Mouse (Mus musculus) hindbrain, embryonic 11.5 days (tissue): ENCODE measurements around the gene 4930455H04Rik. TPM values are rescaled to one million over a fixed set of nuclear protein-coding genes. Genes with fewer than 3 reads are reported as not detected.

Experiments used
- ATAC-seq: fragments of 200-750 bp; cut with Nextera tagmentation; 2 replicates; pipeline ENCODE4 v1.8.0; 2017; ENCODE audit warnings: mild to moderate bottlenecking, moderate TSS enrichment, moderate library complexity; ENCODE audit not compliant: low FRiP score
- DNase-seq: peaks from one replicate; pipeline ENCODE4 v3.0.0-alpha.2; 2015; ENCODE audit warnings: low spot score
- H3K27ac ChIP-seq: fragments of 300-500 bp; sonication (generic); 2 replicates; pipeline ENCODE4 v1.5.1; 2014; ENCODE audit warnings: mild to moderate bottlenecking, low read depth, low read length
- H3K27me3 ChIP-seq: fragments of 300-500 bp; sonication (generic); 2 replicates; pipeline ENCODE4 v1.6.1; 2014; ENCODE audit warnings: mild to moderate bottlenecking, low read length, moderate library complexity, mixed read lengths; ENCODE audit not compliant: control insufficient read depth, insufficient read depth
- H3K36me3 ChIP-seq: fragments of 300-500 bp; sonication (generic); 2 replicates; pipeline ENCODE4 v1.6.1; 2014; ENCODE audit warnings: mild to moderate bottlenecking, low read length, moderate library complexity, mixed read lengths; ENCODE audit not compliant: control insufficient read depth, insufficient read depth
- H3K4me1 ChIP-seq: fragments of 300-500 bp; sonication (generic); replicated peaks from 2 replicates; pipeline ENCODE4 v1.6.1; 2014; ENCODE audit warnings: low read length, mixed read lengths; ENCODE audit not compliant: control insufficient read depth, insufficient read depth
- H3K4me2 ChIP-seq: fragments of 300-500 bp; sonication (generic); replicated peaks from 2 replicates; pipeline ENCODE4 v1.6.1; 2014; ENCODE audit warnings: mild to moderate bottlenecking, low read depth, low read length
- H3K4me3 ChIP-seq: fragments of 300-500 bp; sonication (generic); 2 replicates; pipeline ENCODE4 v1.5.1; 2014; ENCODE audit warnings: low read depth, low read length
- H3K9ac ChIP-seq: fragments of 300-500 bp; sonication (generic); 2 replicates; pipeline ENCODE4 v1.6.1; 2014; ENCODE audit warnings: low read depth, low read length
- H3K9me3 ChIP-seq: fragments of 300-500 bp; sonication (generic); 2 replicates; pipeline ENCODE4 v1.6.1; 2016; ENCODE audit warnings: low read length; ENCODE audit not compliant: control insufficient read depth
- WGBS: fragments of 180-500 bp; shearing (Covaris S2); extraction: QIAGEN DNeasy Blood & Tissue Kit; methylation state at CpG from one replicate; pipeline ENCODE4 v1.1.7; 2014; 5-methylcytosine and 5-hydroxymethylcytosine counted together
- polyA plus RNA-seq: library from polyadenylated mRNA; unstranded; fragments of >200 nt; fragmentation: Nextera tagmentation; extraction: Ambion mirVana; gene quantifications from 2 replicates; pipeline ENCODE4 v1.2.1, GENCODE M21; 2014

The 4930455H04Rik gene
- polyA plus RNA-seq, 1 experiment from 2014 or later: not detected

DNA sequence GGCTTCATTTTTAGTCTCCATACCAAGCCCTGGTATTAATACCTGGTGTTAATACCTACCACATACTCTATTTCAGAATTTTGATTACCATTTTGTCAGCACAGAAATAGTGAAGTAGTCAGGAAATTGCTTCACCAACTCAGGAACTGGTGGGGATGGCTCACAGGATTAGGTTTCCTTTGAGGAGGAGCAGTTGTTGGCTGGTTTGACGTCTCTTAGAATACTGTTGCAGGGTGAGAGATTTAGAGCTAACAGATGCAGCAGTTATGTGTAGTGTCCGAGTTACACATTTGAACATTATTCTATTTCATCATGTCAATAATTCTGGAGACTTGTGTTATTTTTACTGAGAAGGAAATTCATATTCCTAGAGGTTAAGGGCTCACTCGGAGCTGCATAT, 57.4 kb downstream of the 4930455H04Rik start:
- WGBS: 83% methylated on average over 3 of the region's 3 CpGs
- H3K4me2 ChIP-seq: no peak overlapping the region
- H3K27me3 ChIP-seq: no peaks in the 10 kb centered on the region
- no peak overlapping the region for H3K4me3 ChIP-seq
- no peak for DNase-seq
- no peaks in the 10 kb centered on the region for H3K4me1 ChIP-seq
- H3K27ac ChIP-seq: no peak overlapping the region
- H3K9ac ChIP-seq: no peak overlapping the region
- ATAC-seq: no peak
- H3K36me3 ChIP-seq: no peaks in the 10 kb centered on the region
- no peaks in the 10 kb centered on the region for H3K9me3 ChIP-seq

Other genes starting within 250 kb of the 4930455H04Rik start
- 15.2 and 16.6 TPM in 2 replicates for gene Agl, start 160.1 kb upstream of the 4930455H04Rik start, polyA plus RNA-seq
- 9.5 and 10.3 TPM in 2 replicates for gene Frrs1, start 108.8 kb upstream of the 4930455H04Rik start, polyA plus RNA-seq
- gene Palmd, start 720 bp downstream of the 4930455H04Rik start, polyA plus RNA-seq: 7.4 and 7.7 TPM in 2 replicates